Mouse (Mus musculus) embryonic facial prominence, embryonic 10.5 days (tissue): Measurements from ENCODE around the gene Ubp1. TPM values are rescaled to one million over a fixed set of nuclear protein-coding genes. Genes with fewer than 3 reads are reported as not detected.

ENCODE experiments used
- DNase-seq: peaks from one replicate; pipeline ENCODE4 v3.0.0-alpha.2; 2017; ENCODE audit warnings: low spot score
- H3K27ac ChIP-seq: fragments of 300-500 bp; sonication (generic); replicated peaks from 2 replicates; pipeline ENCODE4 v1.5.1; 2016; ENCODE audit warnings: mild to moderate bottlenecking
- H3K27me3 ChIP-seq: fragments of 300-500 bp; sonication (generic); replicated peaks from 2 replicates; pipeline ENCODE4 v1.6.1; 2016; ENCODE audit warnings: low read depth, mild to moderate bottlenecking; ENCODE audit not compliant: poor library complexity, severe bottlenecking
- H3K36me3 ChIP-seq: fragments of 300-500 bp; sonication (generic); replicated peaks from 2 replicates; pipeline ENCODE4 v1.6.1; 2016; ENCODE audit warnings: mild to moderate bottlenecking, moderate library complexity
- H3K4me1 ChIP-seq: fragments of 300-500 bp; sonication (generic); 2 replicates; pipeline ENCODE4 v1.6.1; 2016
- H3K4me3 ChIP-seq: fragments of 300-500 bp; sonication (generic); 2 replicates; pipeline ENCODE4 v1.5.1; 2016; ENCODE audit warnings: mild to moderate bottlenecking, moderate library complexity
- H3K9me3 ChIP-seq: fragments of 300-500 bp; sonication (generic); 2 replicates; pipeline ENCODE4 v1.6.1; 2016; ENCODE audit warnings: mild to moderate bottlenecking
- WGBS: fragments of 180-500 bp; shearing (Covaris S2); methylation state at CpG from one replicate; pipeline ENCODE4 v1.1.7; 2016; 5-methylcytosine and 5-hydroxymethylcytosine counted together
- polyA plus RNA-seq: library from polyadenylated mRNA; unstranded; fragments of >200 nt; fragmentation: Nextera tagmentation; extraction: Ambion mirVana; gene quantifications from 2 replicates; pipeline ENCODE4 v1.2.1, GENCODE M21; 2016

The Ubp1 gene
- polyA plus RNA-seq, 1 experiment from 2014 or later, result 39.2 TPM

DNA sequence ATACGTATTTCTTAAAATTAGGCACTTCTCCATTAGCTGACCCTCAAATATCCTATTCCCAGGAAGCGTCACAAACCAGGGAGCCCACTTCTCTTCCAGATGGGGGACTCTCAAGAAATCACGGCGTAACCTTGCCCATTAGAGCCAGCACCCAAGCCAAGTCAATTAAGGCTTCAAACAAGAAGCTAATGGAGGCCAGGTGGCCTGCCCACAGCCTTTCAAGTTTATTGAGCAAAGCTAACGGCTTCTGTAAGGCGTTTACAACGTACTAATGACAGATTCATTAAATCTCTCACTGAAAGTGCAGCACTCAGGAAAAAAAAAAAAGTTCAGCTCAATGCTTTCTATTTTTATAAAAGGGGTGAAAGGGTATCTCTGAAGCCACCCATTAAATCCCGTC, 95.1 kb downstream of the Ubp1 start:
- H3K4me1 ChIP-seq, result peaks cover 27% of the 10 kb centered on the region
- H3K4me3 ChIP-seq, result peak overlapping the region; percentile 85
- H3K27ac ChIP-seq, result peak overlapping the region; percentile 85; the same call in 1 of the 2 replicates
- peak; percentile 35 for DNase-seq
- no peaks in the 10 kb centered on the region for H3K27me3 ChIP-seq
- 23% methylated on average over 8 of the region's 8 CpGs for WGBS
- H3K36me3 ChIP-seq, result no peaks in the 10 kb centered on the region
- H3K9me3 ChIP-seq, result no peaks in the 10 kb centered on the region

- Histone ChIP-seq H3K27me3 (no peaks in the 10 kb centered on the region), H3K4me1 (peaks cover 27% of the 10 kb centered on the region), H3K9me3 (no peaks in the 10 kb centered on the region), H3K27ac (peak overlapping the region; percentile 85), H3K4me3 (peak overlapping the region; percentile 85), H3K36me3 (no peaks in the 10 kb centered on the region)
- under 1% methylated on average over 52 of the region's 52 CpGs for WGBS
- peak; percentile 95 for DNase-seq
Measured at GRCm38 (mm10) chr9:114026261-114026934, 95.7 kb downstream of the Ubp1 start.

Other genes starting within 250 kb of the Ubp1 start
- 59.9 and 60.8 TPM in 2 replicates for gene Pdcd6ip, start 222.7 kb upstream of the Ubp1 start, polyA plus RNA-seq
- 34.3 and 34.8 TPM in 2 replicates for gene Clasp2, start 189.5 kb upstream of the Ubp1 start, polyA plus RNA-seq
- 5.9 and 6.1 TPM in 2 replicates for gene Fbxl2, start 115.3 kb downstream of the Ubp1 start, polyA plus RNA-seq
- 0.77 and 0.80 TPM in 2 replicates for gene Susd5, start 126.2 kb downstream of the Ubp1 start, polyA plus RNA-seq